In genomic region chr19:56963876-56964275, GRCm38 (mm10) we compare ENCODE assay signal across 17 mouse cellular contexts. TPM values are rescaled to one million over a fixed set of nuclear protein-coding genes. Genes with fewer than 3 reads are reported as not detected.
"Had no signal": no experiment of that assay in that cellular context is flagged by ENCODE, and none has a peak within 500 bp of the region (broad histone marks: within the 10 kb centered on the region; RNA-seq: fewer than 3 reads in every experiment).

No protein-coding gene starts in this region.

- H3K9me3 ChIP-seq: hindbrain, embryonic 15.5 days; limb, embryonic 12.5 days; liver, embryonic 13.5 days; neural tube, embryonic 13.5 days; stomach, embryonic 15.5 days had no signal

- H3K4me2 ChIP-seq: hindbrain, embryonic 15.5 days; limb, embryonic 12.5 days; liver, embryonic 13.5 days; midbrain, embryonic 11.5 days; neural tube, embryonic 13.5 days; stomach, embryonic 15.5 days had no signal

- H3K27ac ChIP-seq: hindbrain, embryonic 15.5 days; limb, embryonic 12.5 days; liver, embryonic 13.5 days; macrophage; neural tube, embryonic 13.5 days; stomach, embryonic 15.5 days had no signal

- H3K4me1 ChIP-seq: hindbrain, embryonic 15.5 days; limb, embryonic 12.5 days; liver, embryonic 13.5 days; megakaryocyte, embryonic 14.5 days had no signal

- H3K36me3 ChIP-seq: hindbrain, embryonic 15.5 days; limb, embryonic 12.5 days; liver, embryonic 13.5 days; neural tube, embryonic 13.5 days; stomach, embryonic 15.5 days had no signal

- H3K27me3 ChIP-seq: hindbrain, embryonic 15.5 days; limb, embryonic 12.5 days; liver, embryonic 13.5 days; neural tube, embryonic 13.5 days; stomach, embryonic 15.5 days had no signal

- DNase-seq: kidney, adult 2 months; layer of hippocampus, adult 9-11 months; layer of hippocampus, postnatal 36 days; liver; liver, embryonic 13.5 days; liver, postnatal 0 days; retina, postnatal 1 day; right cerebral cortex, postnatal 4 days had no signal

- H3K4me3 ChIP-seq: hindbrain, embryonic 15.5 days; limb, embryonic 12.5 days; liver, embryonic 13.5 days; megakaryocyte, embryonic 14.5 days; neural tube, embryonic 13.5 days; stomach, embryonic 15.5 days had no signal

- ATAC-seq: intestine, embryonic 16.5 days; liver, postnatal 0 days; midbrain, embryonic 16.5 days had no signal

- H3K9ac ChIP-seq: hindbrain, embryonic 15.5 days; limb, embryonic 12.5 days; liver, embryonic 13.5 days; liver, postnatal 0 days; neural tube, embryonic 13.5 days; stomach, embryonic 15.5 days had no signal

RNA-seq across cellular contexts. Expression of gene Afap1l2, which starts 44.2 kb away (rescaled TPM):
- polyA plus RNA-seq: macrophage had no signal
